Mouse (Mus musculus): ENCODE results near the gene Itga7. TPM values are rescaled to one million over a fixed set of nuclear protein-coding genes. Genes with fewer than 3 reads are reported as not detected.
"Not testable (repeated sequence)": the region's sequence is repeated elsewhere in the genome, so short reads cannot be mapped to it uniquely, and the experiment has no call there.

Itga7 gene
- polyA plus RNA-seq, 1 experiment from 2014 or later: 3.6 TPM

DNA sequence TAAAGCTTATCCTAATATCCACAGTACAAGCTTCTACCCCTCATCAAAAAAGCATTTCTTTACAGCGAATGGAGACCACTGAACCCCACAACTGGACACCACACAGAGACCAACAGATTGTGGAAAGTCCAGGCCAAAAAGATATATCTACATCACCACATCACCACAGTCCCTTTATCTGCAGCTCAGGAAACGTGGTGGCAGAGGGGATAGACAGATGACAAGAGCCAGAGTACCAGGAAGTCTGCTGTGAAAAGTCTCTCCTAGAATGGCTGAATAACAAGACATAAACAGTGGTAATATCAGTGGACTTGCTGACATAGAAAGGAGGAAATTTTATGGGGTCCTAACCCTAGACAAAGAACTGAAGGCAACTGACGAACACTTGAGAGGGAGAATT lies 42.8 kb downstream of the Itga7 start:
- no peak overlapping the region for H3K4me3 ChIP-seq
- 51% methylated on average over 3 of the region's 3 CpGs for WGBS
- H3K4me2 ChIP-seq (replicated peaks): no peak overlapping the region
- no peaks in the 10 kb centered on the region for H3K36me3 ChIP-seq
- H3K27me3 ChIP-seq: no peaks in the 10 kb centered on the region
- ATAC-seq (ENCODE audit: low FRiP score): no peak
- H3K27ac ChIP-seq: no peak overlapping the region
- no peaks in the 10 kb centered on the region for H3K4me1 ChIP-seq
- no peak overlapping the region for H3K9ac ChIP-seq
- H3K9me3 ChIP-seq (replicated peaks): no peaks in the 10 kb centered on the region

- 23% methylated on average over 9 of the region's 9 CpGs for WGBS
- Histone ChIP-seq H3K4me1 (no peaks in the 10 kb centered on the region), H3K27ac (no peak overlapping the region), H3K9ac (no peak overlapping the region), H3K4me2 (replicated peaks) (no peak overlapping the region), H3K4me3 (no peak overlapping the region), H3K9me3 (replicated peaks) (no peaks in the 10 kb centered on the region), H3K27me3 (no peaks in the 10 kb centered on the region), H3K36me3 (no peaks in the 10 kb centered on the region)
- ATAC-seq (ENCODE audit: low FRiP score): peak; percentile 72
Observed at GRCm38 (mm10) chr10:128977522-128978114, 44.0 kb downstream of the Itga7 start.

DNA sequence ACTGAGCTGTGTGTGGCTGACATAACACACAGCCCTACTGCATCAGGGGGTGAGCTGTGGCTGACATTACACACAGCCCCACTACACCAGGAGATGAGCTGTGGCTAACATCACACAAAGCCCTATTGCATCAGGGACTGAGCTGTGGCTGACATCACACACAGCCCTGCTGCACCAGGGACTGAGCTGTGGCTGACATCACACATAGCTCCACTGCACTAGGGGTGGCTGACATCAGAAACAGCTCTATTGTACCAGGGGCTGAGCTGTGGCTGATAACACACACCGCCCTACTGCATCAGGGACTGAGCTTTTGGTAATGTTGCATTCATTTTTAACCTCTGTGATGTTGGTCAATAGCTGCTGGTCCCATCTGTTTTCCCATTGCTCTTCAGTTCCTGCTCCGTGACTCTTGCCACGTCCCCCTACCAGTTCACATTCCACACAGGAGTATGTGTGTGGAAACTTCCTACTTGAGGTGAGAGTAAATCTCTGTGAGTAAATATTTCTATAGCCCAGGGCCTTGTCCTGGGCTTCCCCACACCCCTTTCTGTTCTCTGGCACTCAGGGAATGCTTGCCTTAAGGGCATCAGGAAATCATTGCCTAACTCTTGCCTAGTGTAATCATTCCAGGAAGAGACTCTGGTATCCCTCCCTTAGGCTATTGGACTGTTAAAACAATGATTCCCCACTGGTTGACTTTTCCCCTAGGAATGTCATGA lies 47.2 kb downstream of the Itga7 start:
- 73% methylated on average over 3 of the region's 3 CpGs for WGBS
- Histone ChIP-seq H3K27me3 (no peaks in the 10 kb centered on the region), H3K4me2 (replicated peaks) (no peak overlapping the region), H3K27ac (no peak overlapping the region), H3K4me3 (no peak overlapping the region), H3K9ac (no peak overlapping the region), H3K9me3 (replicated peaks) (no peaks in the 10 kb centered on the region), H3K36me3 (no peaks in the 10 kb centered on the region), H3K4me1 (no peaks in the 10 kb centered on the region)
- ATAC-seq (ENCODE audit: low FRiP score): no peak

- not testable (repeated sequence) for H3K9me3 ChIP-seq (replicated peaks); H3K27ac ChIP-seq; H3K4me3 ChIP-seq; H3K36me3 ChIP-seq; H3K4me2 ChIP-seq (replicated peaks); H3K27me3 ChIP-seq; H3K4me1 ChIP-seq; H3K9ac ChIP-seq; ATAC-seq (ENCODE audit: low FRiP score)
- 82% methylated on average over 1 of the region's 1 CpGs for WGBS
Observed at GRCm38 (mm10) chr10:128989131-128989530, 55.5 kb downstream of the Itga7 start, which contains the start of gene Olfr9. TSS of gene Olfr9 (plus strand) at chr10:128989431.

DNA sequence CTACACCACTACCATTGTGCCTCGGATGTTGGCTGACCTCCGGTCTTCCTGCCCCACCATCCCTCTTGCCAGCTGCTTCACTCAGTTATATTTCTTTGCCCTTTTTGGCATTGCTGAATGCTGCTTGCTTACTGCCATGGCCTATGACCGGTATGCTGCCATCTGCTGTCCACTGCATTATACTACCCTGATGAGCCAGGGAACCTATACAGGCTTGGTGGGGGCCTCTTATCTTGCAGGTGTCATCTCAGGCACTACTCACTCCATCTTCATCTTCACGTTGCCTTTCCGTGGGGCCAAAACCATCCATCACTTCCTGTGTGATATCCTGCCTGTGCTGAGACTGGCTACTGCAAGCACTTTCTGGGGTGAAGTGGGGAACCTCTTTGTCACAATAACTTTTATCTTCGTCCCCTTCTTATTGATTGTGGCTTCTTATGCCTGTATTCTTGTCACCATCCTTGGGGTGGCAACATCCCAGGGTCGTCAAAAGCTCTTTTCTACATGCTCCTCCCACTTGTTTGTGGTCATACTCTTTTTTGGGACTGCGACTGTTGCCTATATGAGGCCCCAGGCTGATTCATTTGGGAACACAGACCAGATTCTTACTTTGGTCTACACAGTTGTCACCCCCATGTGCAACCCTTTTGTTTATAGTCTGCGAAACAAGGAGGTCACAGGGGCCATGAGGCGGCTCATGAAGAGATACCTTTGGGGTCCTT lies 56.7 kb downstream of the Itga7 start:
- not testable (repeated sequence) for H3K9me3 ChIP-seq (replicated peaks); ATAC-seq (ENCODE audit: low FRiP score); H3K4me2 ChIP-seq (replicated peaks); H3K4me3 ChIP-seq; H3K4me1 ChIP-seq; H3K27ac ChIP-seq; H3K9ac ChIP-seq; H3K36me3 ChIP-seq; H3K27me3 ChIP-seq
- WGBS: 64% methylated on average over 7 of the region's 10 CpGs

DNA sequence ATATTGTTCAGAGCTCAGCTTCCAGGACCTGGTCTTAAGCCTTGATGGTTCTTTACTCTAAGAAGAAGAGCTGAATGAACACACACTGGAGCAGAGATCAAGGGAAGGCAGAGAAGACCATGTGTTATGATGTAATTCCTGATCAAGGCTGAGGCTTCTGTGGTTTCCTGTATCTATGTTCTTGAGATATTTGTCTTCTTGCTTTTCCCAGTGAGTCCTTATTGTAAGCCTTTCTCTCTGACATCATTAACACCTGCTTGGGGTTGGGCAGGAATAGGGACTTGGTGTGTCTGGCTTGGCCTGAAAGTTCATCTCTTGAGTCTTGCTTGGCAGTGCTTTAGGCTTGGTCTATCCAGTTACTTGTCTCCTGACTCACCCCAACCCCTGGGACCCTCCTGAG lies 57.4 kb downstream of the Itga7 start:
- Histone ChIP-seq H3K27me3 (no peaks in the 10 kb centered on the region), H3K27ac (no peak overlapping the region), H3K9ac (no peak overlapping the region), H3K4me3 (no peak overlapping the region), H3K36me3 (no peaks in the 10 kb centered on the region), H3K9me3 (replicated peaks) (no peaks in the 10 kb centered on the region), H3K4me2 (replicated peaks) (no peak overlapping the region), H3K4me1 (no peaks in the 10 kb centered on the region)
- no peak for ATAC-seq (ENCODE audit: low FRiP score)

- WGBS: 84% methylated on average over 1 of the region's 1 CpGs
- Histone ChIP-seq H3K27ac (no peak overlapping the region), H3K4me2 (replicated peaks) (no peak overlapping the region), H3K4me1 (no peaks in the 10 kb centered on the region), H3K36me3 (no peaks in the 10 kb centered on the region), H3K4me3 (no peak overlapping the region), H3K9ac (no peak overlapping the region), H3K27me3 (no peaks in the 10 kb centered on the region), H3K9me3 (replicated peaks) (no peaks in the 10 kb centered on the region)
- no peak for ATAC-seq (ENCODE audit: low FRiP score)
Observed at GRCm38 (mm10) chr10:128995796-128996195, 62.2 kb downstream of the Itga7 start.

DNA sequence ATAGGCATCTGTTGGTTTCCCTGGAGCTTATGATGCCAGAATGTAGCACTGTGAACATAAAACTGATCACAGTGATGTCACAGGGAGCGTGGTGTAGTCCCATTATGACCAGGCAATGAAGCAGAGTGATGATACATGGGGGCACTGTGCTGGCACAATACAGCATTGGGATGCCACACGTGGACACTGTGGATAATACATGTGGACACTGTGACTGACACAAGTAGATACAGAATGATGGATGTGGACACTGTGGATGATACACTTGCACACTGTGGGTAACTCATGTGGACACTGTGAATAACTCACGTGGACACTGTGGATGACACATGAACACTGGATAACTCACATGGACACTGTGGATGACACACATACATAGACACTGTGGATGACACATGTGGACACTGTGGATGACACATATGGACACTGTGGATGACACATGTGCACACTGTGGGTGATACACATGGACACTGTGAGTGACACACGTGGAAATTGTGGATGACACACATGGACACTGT lies 63.0 kb downstream of the Itga7 start:
- H3K9ac ChIP-seq: no peak overlapping the region
- 76% methylated on average over 4 of the region's 4 CpGs for WGBS
- H3K4me2 ChIP-seq (replicated peaks): no peak overlapping the region
- H3K4me1 ChIP-seq: no peaks in the 10 kb centered on the region
- no peak for ATAC-seq (ENCODE audit: low FRiP score)
- no peaks in the 10 kb centered on the region for H3K36me3 ChIP-seq
- H3K9me3 ChIP-seq (replicated peaks): no peaks in the 10 kb centered on the region
- no peaks in the 10 kb centered on the region for H3K27me3 ChIP-seq
- no peak overlapping the region for H3K27ac ChIP-seq
- no peak overlapping the region for H3K4me3 ChIP-seq

- Histone ChIP-seq H3K9me3 (replicated peaks) (no peaks in the 10 kb centered on the region; the same call in 1 of the 2 replicates), H3K27me3 (no peaks in the 10 kb centered on the region), H3K27ac (no peak overlapping the region), H3K4me1 (no peaks in the 10 kb centered on the region), H3K9ac (no peak overlapping the region), H3K36me3 (no peaks in the 10 kb centered on the region), H3K4me2 (replicated peaks) (no peak overlapping the region), H3K4me3 (no peak overlapping the region)
- 85% methylated on average over 14 of the region's 14 CpGs for WGBS
- ATAC-seq (ENCODE audit: low FRiP score): no peak
Observed at GRCm38 (mm10) chr10:129004032-129004920, 70.7 kb downstream of the Itga7 start.
